Mouse (Mus musculus): Measurements from ENCODE around the gene Sh2d5. TPM values are rescaled to one million over a fixed set of nuclear protein-coding genes. Genes with fewer than 3 reads are reported as not detected.

Sh2d5 gene
- polyA plus RNA-seq, 1 experiment from 2014 or later = 0.41 TPM

GRCm38 (mm10) chr4:138261843-138262681, 11.9 kb downstream of the Sh2d5 start:
- Histone ChIP-seq H3K9me3 (replicated peaks) (peaks cover under 1% of the 10 kb centered on the region), H3K27me3 (replicated peaks) (peaks cover 47% of the 10 kb centered on the region), H3K27ac (ENCODE audit: poor library complexity, severe bottlenecking) (no peak overlapping the region), H3K4me2 (peak overlapping the region; percentile 84), H3K4me1 (replicated peaks) (peaks cover 4% of the 10 kb centered on the region; the same call in 1 of the 2 replicates), H3K36me3 (no peaks in the 10 kb centered on the region), H3K9ac (peak overlapping the region; percentile 60), H3K4me3 (peak overlapping the region; percentile 72)
- WGBS = under 1% methylated on average over 66 of the region's 78 CpGs
- ATAC-seq (ENCODE audit: insufficient number of reproducible peaks, low FRiP score) = peak; percentile 94

DNA sequence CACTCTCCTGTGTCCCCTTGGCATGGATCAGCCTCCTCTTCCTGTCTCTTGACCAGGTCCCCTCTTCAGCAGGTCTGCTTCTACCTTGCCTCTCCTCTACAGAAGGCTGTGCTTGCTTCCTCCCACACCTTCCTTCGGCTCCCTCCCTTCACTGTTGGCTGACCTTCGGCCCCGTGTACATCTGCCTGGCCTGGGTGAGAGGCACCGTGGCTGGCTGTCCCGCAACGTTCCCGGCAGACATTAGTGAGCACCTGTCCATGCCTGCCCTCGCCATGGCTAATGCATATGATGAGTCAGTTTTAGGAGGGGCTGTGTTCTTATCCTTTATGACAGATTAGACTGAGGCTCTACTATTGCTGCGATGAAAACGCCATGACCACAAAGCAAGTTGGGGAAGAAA, 17.7 kb downstream of the Sh2d5 start:
- Histone ChIP-seq H3K4me2 (no peak overlapping the region), H3K9ac (no peak overlapping the region), H3K4me1 (replicated peaks) (peaks cover 8% of the 10 kb centered on the region), H3K36me3 (no peaks in the 10 kb centered on the region), H3K27ac (ENCODE audit: poor library complexity, severe bottlenecking) (no peak overlapping the region), H3K4me3 (no peak overlapping the region), H3K27me3 (replicated peaks) (peaks cover 44% of the 10 kb centered on the region), H3K9me3 (replicated peaks) (peaks cover 6% of the 10 kb centered on the region)
- 81% methylated on average over 10 of the region's 10 CpGs for WGBS
- ATAC-seq (ENCODE audit: insufficient number of reproducible peaks, low FRiP score) = no peak

GRCm38 (mm10) chr4:138272011-138272997, 22.1 kb downstream of the Sh2d5 start:
- Histone ChIP-seq H3K36me3 (no peaks in the 10 kb centered on the region), H3K9me3 (replicated peaks) (peaks cover 2% of the 10 kb centered on the region), H3K4me2 (no peak overlapping the region), H3K27me3 (replicated peaks) (peaks cover 34% of the 10 kb centered on the region), H3K4me3 (no peak overlapping the region), H3K27ac (ENCODE audit: poor library complexity, severe bottlenecking) (no peak overlapping the region), H3K4me1 (replicated peaks) (peaks cover 8% of the 10 kb centered on the region; the same call in 1 of the 2 replicates), H3K9ac (no peak overlapping the region)
- 54% methylated on average over 14 of the region's 14 CpGs for WGBS
- no peak for ATAC-seq (ENCODE audit: insufficient number of reproducible peaks, low FRiP score)

- Histone ChIP-seq H3K9ac (no peak overlapping the region), H3K27me3 (replicated peaks) (peaks cover 19% of the 10 kb centered on the region), H3K9me3 (replicated peaks) (no peaks in the 10 kb centered on the region), H3K27ac (ENCODE audit: poor library complexity, severe bottlenecking) (no peak overlapping the region), H3K4me2 (no peak overlapping the region), H3K36me3 (no peaks in the 10 kb centered on the region), H3K4me1 (replicated peaks) (no peaks in the 10 kb centered on the region), H3K4me3 (no peak overlapping the region)
- ATAC-seq (ENCODE audit: insufficient number of reproducible peaks, low FRiP score) = no peak
- WGBS = 63% methylated on average over 7 of the region's 7 CpGs
These were observed 28.1 kb downstream of the Sh2d5 start for GRCm38 (mm10) chr4:138278346-138278745.

DNA sequence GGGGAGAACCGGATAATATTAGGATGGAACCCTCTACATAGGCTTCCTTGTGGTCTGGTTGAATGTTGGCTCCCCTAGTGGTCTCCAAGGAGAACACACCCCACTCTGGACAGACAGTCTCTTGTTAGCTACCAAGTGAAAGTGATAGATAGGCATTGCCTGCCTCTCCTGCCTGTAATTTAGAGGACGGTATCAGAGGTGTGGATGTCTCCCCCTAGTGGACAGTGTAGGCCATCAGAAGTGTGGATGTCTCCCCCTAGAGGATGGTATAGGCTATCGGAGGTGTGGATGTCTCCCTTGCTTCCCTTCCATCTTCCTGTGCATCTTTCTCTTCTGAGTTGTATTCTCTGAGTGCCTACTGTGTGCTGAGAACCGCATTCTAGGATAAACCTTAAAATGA, 32.6 kb downstream of the Sh2d5 start:
- Histone ChIP-seq H3K9ac (no peak overlapping the region), H3K4me1 (replicated peaks) (no peaks in the 10 kb centered on the region), H3K4me3 (no peak overlapping the region), H3K27me3 (replicated peaks) (peaks cover 11% of the 10 kb centered on the region), H3K4me2 (no peak overlapping the region), H3K9me3 (replicated peaks) (0 out of 2 replicates have a peak, but pooled peaks cover 6% of the 10 kb centered on the region), H3K36me3 (no peaks in the 10 kb centered on the region), H3K27ac (ENCODE audit: poor library complexity, severe bottlenecking) (no peak overlapping the region)
- 0 out of 2 replicates have a peak, but pooled peaks have one; percentile 15 for ATAC-seq (ENCODE audit: insufficient number of reproducible peaks, low FRiP score)
- 24% methylated on average over 4 of the region's 4 CpGs for WGBS

GRCm38 (mm10) chr4:138286411-138286810, 36.2 kb downstream of the Sh2d5 start:
- WGBS = 80% methylated on average over 12 of the region's 12 CpGs
- no peak for ATAC-seq (ENCODE audit: insufficient number of reproducible peaks, low FRiP score)
- Histone ChIP-seq H3K9me3 (replicated peaks) (0 out of 2 replicates have a peak, but pooled peaks cover 6% of the 10 kb centered on the region), H3K27me3 (replicated peaks) (peaks cover 14% of the 10 kb centered on the region), H3K4me2 (no peak overlapping the region), H3K9ac (no peak overlapping the region), H3K4me3 (no peak overlapping the region), H3K27ac (ENCODE audit: poor library complexity, severe bottlenecking) (no peak overlapping the region), H3K36me3 (no peaks in the 10 kb centered on the region), H3K4me1 (replicated peaks) (no peaks in the 10 kb centered on the region)

DNA sequence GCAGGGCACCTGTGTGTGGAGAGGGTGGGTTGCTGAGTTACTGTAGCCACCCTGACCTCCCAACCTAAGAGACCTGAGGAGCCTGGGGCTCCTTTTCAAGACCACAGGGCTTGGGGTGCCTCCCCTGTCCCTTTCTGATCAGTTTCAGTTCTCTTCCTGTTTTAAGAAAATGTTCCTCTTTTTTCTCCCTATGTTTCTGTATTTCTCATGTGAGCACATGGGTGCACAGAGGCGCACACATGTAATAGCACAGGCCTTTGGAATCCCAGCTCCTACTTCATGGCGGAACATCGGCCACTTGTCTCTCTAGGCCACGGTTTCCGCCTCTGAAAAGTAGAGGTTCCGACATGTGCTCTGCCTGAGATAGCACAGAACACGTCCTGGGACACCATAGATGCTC, 38.5 kb downstream of the Sh2d5 start:
- no peak for ATAC-seq (ENCODE audit: insufficient number of reproducible peaks, low FRiP score)
- 78% methylated on average over 7 of the region's 7 CpGs for WGBS
- H3K27me3 ChIP-seq (replicated peaks) = peaks cover 14% of the 10 kb centered on the region; the same call in 1 of the 2 replicates
- H3K27ac ChIP-seq (ENCODE audit: poor library complexity, severe bottlenecking) = no peak overlapping the region
- H3K36me3 ChIP-seq = no peaks in the 10 kb centered on the region
- H3K4me2 ChIP-seq = no peak overlapping the region
- H3K9me3 ChIP-seq (replicated peaks) = peaks cover 12% of the 10 kb centered on the region
- no peaks in the 10 kb centered on the region for H3K4me1 ChIP-seq (replicated peaks)
- H3K9ac ChIP-seq = no peak overlapping the region
- no peak overlapping the region for H3K4me3 ChIP-seq

DNA sequence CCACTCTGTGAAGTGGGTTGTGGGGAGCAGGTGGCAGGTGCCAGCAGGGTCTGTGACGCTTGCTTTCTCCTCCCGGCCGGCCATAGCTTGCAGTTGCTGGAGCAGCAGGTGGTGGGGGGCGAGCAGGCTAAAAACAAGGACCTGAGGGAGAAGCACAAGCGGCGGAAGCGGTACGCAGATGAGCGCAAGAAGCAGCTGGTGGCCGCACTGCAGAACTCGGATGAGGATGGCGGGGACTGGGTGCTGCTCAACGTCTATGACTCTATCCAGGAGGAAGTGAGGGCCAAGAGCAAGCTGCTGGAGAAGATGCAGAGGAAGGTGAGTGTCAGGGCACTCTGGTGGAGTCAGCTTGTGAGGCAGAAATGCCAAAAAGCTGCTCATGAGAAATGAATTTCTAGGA, 41.8 kb downstream of the Sh2d5 start:
- Histone ChIP-seq H3K4me2 (no peak overlapping the region), H3K9me3 (replicated peaks) (peaks cover 8% of the 10 kb centered on the region), H3K9ac (no peak overlapping the region), H3K27ac (ENCODE audit: poor library complexity, severe bottlenecking) (no peak overlapping the region), H3K27me3 (replicated peaks) (peaks cover 8% of the 10 kb centered on the region; the same call in 1 of the 2 replicates), H3K36me3 (no peaks in the 10 kb centered on the region), H3K4me1 (replicated peaks) (no peaks in the 10 kb centered on the region), H3K4me3 (no peak overlapping the region)
- WGBS = 84% methylated on average over 13 of the region's 13 CpGs
- no peak for ATAC-seq (ENCODE audit: insufficient number of reproducible peaks, low FRiP score)

GRCm38 (mm10) chr4:138293261-138293948, 43.2 kb downstream of the Sh2d5 start:
- H3K27me3 ChIP-seq (replicated peaks) = no peaks in the 10 kb centered on the region
- H3K9me3 ChIP-seq (replicated peaks) = peaks cover 8% of the 10 kb centered on the region
- H3K4me3 ChIP-seq = no peak overlapping the region
- no peak for ATAC-seq (ENCODE audit: insufficient number of reproducible peaks, low FRiP score)
- H3K36me3 ChIP-seq = no peaks in the 10 kb centered on the region
- WGBS = 80% methylated on average over 18 of the region's 18 CpGs
- H3K9ac ChIP-seq = no peak overlapping the region
- H3K27ac ChIP-seq (ENCODE audit: poor library complexity, severe bottlenecking) = no peak overlapping the region
- no peaks in the 10 kb centered on the region for H3K4me1 ChIP-seq (replicated peaks)
- no peak overlapping the region for H3K4me2 ChIP-seq

GRCm38 (mm10) chr4:138293949-138294550, 43.8 kb downstream of the Sh2d5 start:
- Histone ChIP-seq H3K36me3 (no peaks in the 10 kb centered on the region), H3K9ac (no peak overlapping the region), H3K4me2 (no peak overlapping the region), H3K4me1 (replicated peaks) (no peaks in the 10 kb centered on the region), H3K27ac (ENCODE audit: poor library complexity, severe bottlenecking) (no peak overlapping the region), H3K9me3 (replicated peaks) (peaks cover 8% of the 10 kb centered on the region), H3K4me3 (no peak overlapping the region), H3K27me3 (replicated peaks) (no peaks in the 10 kb centered on the region)
- ATAC-seq (ENCODE audit: insufficient number of reproducible peaks, low FRiP score) = no peak
- 81% methylated on average over 9 of the region's 14 CpGs for WGBS

Measured in heart, embryonic 12.5 days (tissue).